Mouse (Mus musculus): Measurements from ENCODE around the gene Cst6. TPM values are rescaled to one million over a fixed set of nuclear protein-coding genes. Genes with fewer than 3 reads are reported as not detected.
A peak's percentile ranks its signal among the peaks of the same experiment; 100 is the strongest.

Cst6 gene
- total RNA-seq, 4 experiments from 2014 or later: 1.2 to 14.6 (median 6.8) TPM

DNA sequence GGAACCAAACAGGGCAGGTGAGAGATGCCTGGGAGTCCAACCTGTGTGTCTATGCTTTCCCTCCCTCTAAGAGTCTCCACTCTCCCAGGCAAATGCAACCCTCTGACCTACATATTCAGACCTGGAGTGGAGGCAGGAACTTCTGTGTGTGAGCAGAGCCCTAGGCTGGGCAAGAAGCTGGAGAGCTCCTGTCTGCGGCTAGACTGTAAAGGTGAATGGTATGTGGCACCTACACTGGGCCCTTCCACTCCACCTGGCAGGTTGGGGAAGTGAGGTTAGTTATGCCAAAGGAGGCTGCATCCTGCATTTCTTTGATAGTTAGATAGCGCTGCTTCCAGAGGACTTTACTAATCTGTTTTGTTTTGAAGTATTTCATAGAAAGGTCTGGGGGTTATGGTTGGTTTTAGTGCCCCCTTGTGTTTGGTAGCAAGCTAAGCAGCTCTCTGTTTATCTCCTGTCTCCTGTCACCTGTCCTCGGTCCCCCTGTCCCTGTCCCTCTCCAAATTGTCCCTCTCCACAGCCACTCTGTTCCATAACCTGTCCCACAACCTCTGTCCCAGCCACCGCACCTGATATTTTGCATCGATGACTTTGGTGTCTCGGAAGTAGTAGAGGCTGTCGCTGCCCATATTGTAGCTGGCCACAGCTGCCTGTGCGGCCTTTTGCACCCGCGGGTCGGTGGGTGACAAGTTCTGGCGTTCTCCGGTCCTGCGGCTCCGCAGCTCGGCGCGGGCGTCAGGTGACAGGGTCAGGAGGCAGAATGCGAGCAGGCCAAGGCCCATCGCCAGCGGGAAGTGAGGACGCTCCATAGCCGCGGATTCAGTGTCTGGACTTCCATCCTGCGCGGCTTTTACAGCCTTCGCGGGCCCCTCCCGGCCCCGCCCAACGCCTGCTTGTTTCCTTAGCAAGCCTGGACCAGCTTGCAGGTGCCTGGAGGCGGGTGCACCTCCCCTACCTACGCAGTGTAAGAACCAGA, 560 bp downstream of the Cst6 start:
- no peak for DNase-seq

DNA sequence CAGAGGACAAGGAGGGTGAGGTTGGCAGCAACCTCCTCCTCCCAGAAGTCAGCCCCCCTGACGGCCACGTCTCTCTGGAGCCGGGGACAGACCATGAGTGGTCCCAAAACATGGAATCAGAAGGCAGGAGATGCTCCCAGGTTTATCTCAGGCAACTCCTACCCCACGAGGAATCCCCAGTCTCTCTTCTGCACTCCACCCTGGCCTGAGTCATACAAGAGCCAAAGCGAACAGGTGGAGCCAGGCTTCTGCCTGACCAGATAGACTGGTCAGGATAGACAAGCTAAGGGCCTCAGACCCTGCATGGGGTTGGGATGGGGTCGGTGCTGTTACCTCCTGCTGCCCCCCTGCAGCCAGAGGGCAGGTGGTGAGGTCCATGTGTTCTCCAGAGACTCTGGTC, 1.3 kb downstream of the Cst6 start:
- DNase-seq: no peak

DNA sequence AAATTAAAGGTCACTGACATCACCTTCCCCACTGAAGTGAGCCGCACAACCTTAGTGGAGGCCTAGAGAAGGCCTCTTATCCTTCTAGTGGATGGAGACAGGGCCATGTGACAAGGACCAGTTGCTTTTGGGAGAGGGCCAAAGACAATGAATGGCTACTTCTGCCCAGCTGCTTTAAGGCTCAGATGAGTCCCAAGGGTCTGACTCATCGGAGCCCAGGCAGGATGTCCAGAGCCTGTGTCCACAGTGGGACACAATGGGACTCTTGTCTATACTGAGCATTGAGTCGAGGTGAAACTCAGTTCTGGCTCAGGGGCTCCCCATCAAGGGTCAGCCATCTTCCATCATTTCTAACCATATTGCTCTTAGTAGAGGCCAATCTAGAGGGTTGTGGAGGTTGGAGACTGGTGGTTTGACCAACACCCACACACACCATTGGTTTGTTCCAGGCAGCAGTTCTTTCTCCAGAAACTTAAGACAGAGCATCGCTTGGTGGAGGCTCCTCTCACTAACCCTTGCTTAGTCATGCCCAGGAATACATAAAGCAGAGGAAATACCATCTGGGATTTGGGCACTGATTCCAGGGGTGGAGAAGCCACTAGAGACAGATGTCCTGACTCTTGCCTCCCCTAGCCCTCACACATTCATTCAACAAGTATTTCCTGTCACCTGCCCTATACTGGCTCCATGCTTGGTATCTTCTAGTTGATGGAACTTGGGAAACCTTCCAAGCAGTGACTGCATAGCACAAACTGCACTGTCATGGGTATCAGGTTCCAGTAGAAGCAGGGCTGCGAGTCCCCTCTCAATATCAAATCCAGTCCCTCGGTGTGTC, 3.9 kb downstream of the Cst6 start:
- DNase-seq: no peak

DNA sequence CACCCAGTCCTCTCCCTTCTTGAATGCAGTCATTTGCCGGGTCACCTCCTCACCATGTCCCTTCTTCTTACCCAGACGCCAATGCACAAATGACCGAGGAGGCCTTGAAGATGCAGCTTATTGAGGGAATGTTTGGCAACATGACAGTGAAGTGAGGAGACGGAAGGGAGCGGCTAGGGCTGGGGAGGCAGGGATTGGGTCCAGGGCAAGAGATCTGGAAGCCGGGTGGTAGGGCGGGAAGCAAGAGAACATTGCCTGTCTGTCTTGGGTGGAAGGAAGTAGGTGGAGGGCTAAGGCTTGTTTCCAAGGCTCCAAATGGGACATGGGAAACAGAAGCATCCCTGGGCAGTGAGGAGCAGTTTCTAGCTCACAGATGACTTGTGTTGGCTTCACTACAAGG, 8.0 kb downstream of the Cst6 start:
- DNase-seq: no peak

DNA sequence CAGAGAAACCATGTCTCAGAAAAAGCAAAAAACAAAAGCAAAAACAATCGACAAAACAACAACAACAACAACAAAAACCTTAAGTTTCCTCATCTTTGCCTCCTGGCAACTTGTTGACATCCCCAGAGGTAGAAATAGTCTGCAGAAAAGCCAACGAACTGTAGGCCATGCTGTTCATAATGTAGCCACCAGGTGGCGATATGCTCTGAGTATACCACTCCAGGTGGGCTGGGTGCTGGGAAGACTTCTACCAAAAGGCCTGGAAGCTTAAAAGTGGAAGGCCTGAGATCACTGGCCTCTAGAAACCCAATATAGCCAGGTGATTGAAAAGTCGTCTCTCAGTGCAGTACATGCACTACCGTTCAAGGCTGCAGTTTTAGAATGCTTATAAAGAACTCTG, 11.4 kb downstream of the Cst6 start:
- peak; percentile 42 for DNase-seq

DNA sequence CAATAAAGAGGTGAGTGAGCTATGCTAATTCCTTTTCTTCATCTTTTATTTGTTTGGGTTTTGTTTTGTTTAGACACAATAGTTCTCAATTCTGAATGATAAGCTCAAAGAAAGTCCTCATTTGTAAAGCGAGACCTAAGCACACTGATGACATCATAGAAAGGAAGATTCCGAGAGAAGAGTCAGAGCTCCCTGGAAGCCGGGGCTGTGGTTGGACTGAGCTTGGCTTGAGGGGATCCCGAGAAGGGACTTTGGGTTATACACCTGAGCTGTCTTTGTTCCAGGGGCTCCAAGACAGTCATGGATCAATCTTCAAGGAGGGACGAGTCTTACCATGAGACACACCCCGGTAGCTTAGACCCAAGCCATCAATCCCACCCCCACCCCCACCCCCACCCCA, 13.9 kb downstream of the Cst6 start, which contains the start of gene Catsper1:
Catsper1 (plus strand) TSS at position 301 of the 400 bp plus-strand sequence.
- no peak for DNase-seq

DNA sequence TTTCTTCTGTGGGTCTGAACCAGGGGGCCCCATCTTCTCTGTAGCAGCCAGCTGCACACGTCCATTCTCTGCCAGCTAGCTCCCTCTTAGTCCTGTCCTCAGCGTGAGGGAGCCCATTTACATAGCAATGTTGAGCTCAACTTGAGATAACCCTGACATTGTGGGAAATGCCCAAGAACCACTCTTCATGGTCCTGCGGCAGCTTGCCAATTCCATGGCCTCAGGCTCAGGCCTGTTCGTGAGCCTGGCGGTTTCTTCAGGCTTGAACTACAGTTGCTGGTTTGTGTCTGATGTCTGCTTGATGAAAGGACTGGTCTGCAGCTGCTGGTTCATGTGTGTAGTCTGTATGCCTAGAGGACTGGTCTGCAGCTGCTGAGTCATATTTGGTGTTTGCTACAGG, 14.6 kb downstream of the Cst6 start:
- no peak for DNase-seq

DNA sequence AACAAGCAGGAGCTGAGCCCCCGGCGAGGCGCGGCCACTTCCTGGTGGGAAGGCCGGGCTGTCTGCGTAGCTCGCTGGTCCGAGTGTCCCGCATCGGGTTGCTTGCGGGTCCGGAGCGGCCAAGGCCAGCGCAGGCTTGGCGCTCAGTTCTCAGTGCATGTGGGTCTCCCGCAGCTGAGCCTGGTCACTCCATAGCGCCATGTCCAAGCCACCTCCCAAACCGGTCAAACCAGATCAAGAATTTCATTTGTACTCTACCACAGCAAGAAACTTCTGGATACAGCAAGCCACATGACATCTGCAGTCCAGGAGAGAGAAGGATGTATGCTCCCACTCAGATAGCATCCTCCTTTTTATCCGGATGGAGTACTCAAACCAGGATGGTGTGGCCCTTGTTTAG, 21.4 kb downstream of the Cst6 start:
- DNase-seq: no peak

DNA sequence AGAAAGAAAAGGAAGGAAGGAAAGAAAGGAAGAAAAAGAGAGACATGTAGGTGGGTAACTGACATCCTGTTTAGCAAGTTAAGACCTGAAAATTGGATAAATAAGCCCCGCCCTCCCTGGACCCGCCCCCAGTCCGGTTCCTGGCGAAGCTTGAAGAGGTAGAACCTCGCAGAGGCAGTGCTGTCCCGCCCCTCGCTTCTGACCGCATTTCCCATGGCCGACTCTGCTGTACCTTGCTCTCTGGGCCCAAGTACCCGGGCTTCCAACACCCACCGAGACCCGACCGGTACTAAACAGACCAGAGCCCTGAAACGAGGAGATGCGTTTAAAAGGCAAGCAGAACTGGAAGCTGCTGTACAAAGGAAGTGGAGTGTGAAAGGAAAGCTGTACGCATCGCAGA, 25.6 kb downstream of the Cst6 start:
- no peak for DNase-seq

DNA sequence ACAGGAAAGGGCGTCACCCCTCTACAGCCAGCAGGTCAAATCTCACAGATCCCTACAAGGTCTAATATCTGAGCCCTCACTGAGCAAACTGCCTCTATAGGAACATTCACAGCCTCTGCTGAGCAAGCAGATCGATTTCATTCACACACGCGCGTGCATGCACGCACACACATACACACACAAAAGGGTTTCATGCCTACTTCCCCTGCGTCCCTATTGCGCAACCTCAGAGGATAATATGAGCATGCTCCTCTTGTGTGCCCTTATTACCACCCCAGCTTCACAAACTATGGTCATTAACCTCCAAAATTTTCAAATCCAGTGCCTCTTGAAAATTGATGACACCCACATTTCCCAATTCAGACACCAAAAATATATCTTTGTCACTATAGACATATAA, 36.2 kb downstream of the Cst6 start:
- no peak for DNase-seq

DNA sequence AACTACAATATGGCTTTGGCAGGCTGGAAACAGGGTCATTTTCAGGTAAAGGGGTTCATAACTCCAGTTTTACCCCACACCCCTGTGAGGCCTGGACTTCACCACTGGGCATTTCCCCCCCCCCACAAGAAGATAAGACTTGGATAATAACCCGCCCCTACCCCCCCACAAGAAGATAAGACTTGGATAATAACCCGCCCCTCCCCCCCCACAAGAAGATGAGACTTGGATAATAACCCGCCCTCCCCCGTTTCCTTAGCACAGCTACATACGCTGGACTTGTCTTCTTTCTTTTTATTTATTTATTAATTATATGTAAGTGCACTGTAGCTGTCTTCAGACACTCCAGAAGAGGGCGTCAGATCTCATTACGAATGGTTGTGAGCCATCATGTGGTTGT, 40.3 kb downstream of the Cst6 start:
- no peak for DNase-seq

DNA sequence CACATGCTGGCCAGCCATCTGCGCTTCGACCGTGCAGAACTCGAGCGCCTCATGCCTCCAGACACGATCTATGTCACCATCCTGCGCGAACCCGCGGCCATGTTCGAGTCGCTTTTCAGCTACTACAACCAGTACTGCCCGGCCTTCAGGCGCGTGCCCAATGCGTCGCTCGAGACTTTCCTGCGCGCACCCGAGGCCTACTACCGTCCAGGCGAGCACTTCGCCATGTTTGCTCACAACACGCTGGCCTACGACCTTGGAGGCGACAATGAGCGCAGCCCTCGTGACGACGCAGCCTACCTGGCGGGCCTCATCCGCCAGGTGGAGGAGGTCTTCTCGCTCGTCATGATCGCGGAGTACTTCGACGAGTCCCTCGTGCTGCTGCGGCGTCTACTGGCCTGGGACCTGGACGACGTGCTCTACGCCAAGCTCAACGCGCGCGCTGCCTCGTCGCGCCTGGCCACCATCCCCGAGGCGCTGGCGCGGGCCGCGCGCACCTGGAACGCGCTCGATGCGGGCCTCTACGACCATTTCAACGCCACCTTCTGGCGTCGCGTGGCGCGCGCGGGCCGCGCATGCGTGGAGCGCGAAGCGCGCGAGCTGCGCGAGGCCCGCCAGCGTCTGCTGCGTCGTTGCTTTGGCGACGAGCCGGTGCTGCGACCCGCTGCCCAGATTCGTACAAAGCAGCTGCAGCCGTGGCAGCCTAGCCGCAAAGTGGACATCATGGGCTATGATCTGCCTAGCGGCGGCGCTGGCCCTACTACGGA, 42.2 kb downstream of the Cst6 start:
- DNase-seq: no peak

DNA sequence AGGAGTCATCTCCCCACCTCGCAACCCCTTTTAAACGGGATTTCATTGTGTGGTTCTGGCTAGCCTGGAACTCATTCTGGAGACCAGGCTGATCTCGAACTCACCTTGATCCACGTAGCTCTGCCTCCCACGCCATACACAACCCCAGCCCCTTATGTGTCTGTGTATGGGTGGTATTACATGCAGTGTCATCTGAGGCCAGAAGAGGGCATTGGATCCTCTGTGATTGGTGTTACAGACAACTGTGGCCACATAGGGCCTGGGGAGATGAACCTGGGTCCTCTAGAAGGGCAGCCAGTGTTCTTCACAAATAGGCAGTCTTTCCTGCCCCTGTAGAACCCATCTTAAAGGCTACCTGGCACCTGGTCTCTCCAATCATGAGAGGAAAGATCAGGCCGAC, 43.1 kb downstream of the Cst6 start:
- DNase-seq: no peak

DNA sequence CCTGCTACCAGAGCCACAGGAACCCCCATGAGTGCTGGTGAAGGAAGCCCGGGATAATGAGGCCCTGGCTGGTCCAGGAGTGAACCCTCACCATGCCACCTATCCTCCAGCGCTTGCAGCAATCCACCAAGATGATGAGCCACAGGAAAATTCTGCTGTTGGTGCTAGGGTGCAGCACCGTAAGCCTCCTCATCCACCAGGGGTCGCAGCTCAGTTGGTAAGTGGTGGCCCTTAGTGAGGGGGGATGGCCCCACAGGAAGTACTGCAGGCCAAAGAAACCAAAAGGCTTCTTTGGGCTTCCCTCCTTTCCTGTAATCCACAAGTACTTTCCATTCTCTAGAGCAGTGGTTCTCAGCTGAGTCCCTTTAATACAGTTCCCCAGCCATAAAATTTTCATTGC, 46.9 kb downstream of the Cst6 start:
- no peak for DNase-seq

DNA sequence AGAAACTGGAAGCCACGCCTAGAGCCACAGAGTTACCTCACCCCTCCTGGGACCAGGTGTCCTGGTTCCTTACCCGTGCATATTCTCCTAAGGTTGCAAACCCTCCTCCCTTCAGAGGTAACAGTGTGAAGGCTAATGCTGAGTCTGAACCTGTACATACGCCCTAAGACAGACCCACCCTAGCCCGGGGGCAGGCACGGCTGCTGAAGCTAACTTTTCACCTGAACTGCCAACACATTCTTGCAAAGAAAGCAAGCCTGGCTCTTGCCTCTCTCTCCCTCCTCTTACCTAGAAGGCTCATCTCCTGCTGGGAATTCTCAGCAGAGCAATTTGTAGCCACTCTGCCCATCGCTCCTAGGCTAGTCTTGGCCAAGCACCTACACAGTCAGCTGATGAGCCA, 48.8 kb downstream of the Cst6 start:
- DNase-seq: no peak

DNA sequence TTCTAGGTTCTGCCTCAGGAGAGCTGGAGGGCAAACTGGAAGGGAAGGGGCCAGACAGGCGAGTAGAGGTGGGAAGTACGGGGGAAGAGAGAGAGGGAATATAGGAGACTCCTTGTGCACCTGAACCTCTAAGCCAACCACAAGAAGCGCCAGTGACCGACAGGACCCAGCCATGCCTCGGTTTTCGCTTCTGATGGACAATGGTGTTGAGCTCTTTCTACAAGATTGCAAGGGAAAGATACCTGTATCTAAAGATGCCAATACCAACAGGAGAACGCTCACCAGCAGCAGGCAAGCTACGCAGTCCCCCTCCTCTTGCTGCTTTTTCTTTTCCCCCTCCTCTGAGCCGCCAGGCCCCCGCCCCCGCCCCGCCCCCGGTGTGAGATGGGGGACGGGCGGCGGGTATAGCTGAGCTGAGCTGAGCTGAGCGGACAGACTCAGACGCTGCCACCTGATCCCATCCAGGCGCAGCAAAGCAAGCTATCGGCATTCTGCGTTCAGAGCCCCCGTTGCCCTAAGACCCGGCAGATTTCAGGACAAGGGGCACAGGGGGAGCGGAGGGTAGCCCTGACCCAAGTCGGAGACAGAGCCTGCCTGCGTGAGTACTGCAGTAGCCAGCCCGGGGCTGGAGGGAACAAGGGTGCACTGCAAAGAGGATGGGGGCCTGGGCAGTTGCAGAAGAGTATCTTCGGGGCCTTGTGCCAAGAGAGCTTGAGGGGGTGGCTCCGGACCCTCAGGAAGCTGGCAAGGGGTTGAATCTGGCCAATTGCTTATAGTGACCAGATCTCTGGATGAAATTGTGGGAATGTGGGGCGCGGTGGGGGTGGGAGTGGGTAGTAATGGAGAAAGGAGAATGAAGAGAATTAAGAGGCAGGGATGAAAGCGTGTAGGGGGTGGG, 51.2 kb downstream of the Cst6 start, which contains the start of gene Gal3st3:
Gal3st3 (plus strand) TSS at position 429 of the 898 bp plus-strand sequence.
- DNase-seq: no peak

DNA sequence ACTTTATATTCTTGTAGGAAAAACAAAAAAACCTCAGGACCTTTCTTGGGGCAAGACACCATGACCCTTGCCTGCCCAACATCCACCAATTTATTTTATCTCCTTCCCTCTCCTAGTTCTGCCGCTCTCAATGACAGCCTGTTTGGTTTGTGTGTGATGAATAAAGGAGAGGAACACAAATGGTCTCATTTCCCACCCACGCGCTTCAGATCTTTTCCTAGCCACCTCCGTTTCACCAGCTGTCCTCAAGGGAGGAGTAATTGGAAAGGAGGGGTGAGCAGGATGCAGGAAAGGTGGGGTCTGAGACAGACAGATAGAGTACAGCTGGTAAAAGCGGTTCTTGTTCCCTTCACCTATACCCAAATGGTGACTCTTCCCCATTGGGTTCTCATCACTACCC, 52.7 kb downstream of the Cst6 start:
- DNase-seq: no peak

DNA sequence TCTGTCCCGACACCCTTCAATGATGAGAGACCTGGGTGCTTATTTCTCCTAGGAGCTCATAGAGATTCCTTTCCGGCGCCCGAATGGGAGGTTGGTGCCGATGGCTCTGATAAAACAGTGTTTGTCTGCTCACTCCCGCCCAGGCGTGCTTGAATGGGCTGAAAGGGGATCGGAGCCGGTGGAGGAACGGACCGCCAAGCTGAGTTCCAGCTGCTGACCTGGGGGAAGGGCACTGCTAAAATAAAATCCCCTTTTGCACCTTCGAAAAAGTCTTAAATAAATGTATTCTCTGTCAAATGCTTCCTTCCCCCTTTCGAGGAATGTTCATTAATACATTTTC, 53.7 kb downstream of the Cst6 start:
- DNase-seq: no peak

DNA sequence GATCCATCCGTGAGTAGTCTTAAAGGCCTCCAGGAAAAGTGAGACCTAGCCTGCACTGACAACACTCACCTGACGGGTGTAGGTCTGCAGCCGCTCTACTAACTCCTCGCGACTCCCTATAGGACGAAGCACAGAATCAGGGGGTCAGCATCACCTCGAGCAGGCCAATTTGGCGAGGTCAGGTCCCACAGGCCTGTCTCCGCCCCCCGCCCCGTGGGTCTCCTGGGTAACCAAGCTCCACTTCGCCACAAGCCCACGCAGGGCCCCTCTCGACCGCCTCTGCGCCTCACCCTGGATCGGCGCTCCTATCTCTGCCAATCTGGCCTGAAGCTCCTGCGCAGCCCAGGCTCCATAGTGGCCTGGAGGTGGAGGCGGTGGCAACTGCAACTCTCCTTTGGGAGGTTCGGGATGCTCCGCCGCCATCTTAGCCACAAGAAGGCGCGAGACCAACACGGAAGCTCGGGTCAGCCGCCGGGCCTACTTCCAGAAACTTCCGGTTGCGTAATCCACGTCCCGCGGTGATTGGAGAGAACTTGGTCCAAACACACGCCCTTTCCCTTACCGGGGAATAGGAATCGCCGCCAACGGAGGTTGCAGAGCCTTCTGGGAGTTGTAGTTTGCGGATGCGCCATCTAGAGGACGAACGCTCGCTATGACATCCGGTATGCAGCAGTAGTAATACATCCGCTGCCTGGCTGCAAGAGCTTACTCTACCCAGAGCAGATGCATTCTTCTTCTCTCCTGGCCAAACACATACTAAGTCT, 54.2 kb downstream of the Cst6 start, which contains the start of gene Sf3b2:
Sf3b2 (minus strand) TSS at position 484 of the 764 bp plus-strand sequence.
- DNase-seq: peak; percentile 99

Measured in adrenal gland, adult 8-10 months (tissue).